Mouse (Mus musculus) lung, adult 2 months (tissue): Measurements from ENCODE around the gene Pdcd5. TPM values are rescaled to one million over a fixed set of nuclear protein-coding genes. Genes with fewer than 3 reads are reported as not detected.

Source experiments
- DNase-seq: peaks from one replicate; pipeline ENCODE4 v3.0.0; 2022
- H3K4me1 ChIP-seq: fragments of 200-500 bp; 2 replicates; pipeline ENCODE4 v1.6.1; 2011; ENCODE audit warnings: low read length; ENCODE audit not compliant: control insufficient read depth, insufficient read depth
- H3K4me3 ChIP-seq: fragments of 200-500 bp; replicated peaks from 2 replicates; pipeline ENCODE3; 2011; ENCODE audit warnings: low read depth, mild to moderate bottlenecking, control low read depth, low read length; ENCODE audit errors: extremely low read depth
- CTCF ChIP-seq: fragments of 200-500 bp; IDR thresholded peaks from 2 replicates; pipeline ENCODE4 v1.5.1; 2011; ENCODE audit warnings: mild to moderate bottlenecking, low read length, control low read depth; ENCODE audit not compliant: insufficient read depth
- POLR2A ChIP-seq: fragments of 200-500 bp; IDR thresholded peaks from 2 replicates; pipeline ENCODE4 v1.6.1; 2011; ENCODE audit warnings: low read depth, mild to moderate bottlenecking, control low read depth, low read length, borderline replicate concordance; ENCODE audit errors: extremely low read depth
- WGBS: fragments of 180-500 bp; shearing (Covaris S2); methylation state at CpG from one replicate; pipeline ENCODE4 v1.1.7; 2018; 5-methylcytosine and 5-hydroxymethylcytosine counted together
- polyA plus RNA-seq: library from polyadenylated mRNA; depleted of rRNA; stranded (reverse); fragments of >200 nt; gene quantifications from 2 replicates; pipeline ENCODE4 v1.2.3, GENCODE M21; 2012; rRNA removed

Gene Pdcd5
- 33.1 and 45.9 TPM in 2 replicates for polyA plus RNA-seq

DNA sequence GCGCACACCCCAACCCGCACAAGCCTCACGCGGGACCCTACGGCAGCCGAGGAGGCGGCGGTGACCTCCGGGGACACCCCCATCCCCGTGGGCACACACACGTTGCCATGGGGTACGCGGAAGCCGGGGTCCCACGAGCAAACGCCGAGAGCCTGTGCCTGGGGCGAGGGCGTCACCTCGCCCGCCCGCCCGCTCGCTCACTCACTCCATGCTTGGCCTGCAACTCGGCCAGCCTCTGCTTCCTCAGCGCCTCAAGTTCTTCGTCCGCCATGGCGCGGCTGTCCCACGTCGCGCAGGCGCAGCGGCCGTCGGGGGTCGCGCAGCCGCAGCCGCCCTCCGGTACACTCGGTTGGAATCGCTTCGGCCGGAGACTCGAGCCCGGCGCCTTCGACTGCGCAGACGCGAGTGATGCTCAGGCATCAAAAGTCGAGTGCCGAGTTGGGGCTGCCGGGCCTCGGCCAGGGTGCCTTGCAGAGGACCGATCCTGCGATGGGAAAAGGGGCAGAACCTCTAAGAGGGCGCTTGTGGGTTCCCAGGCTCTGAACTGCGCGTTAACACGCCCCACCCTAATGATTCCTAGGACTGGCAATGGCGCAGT lies at the start of gene Pdcd5:
TSS of gene Pdcd5 (minus strand) at position 421 of the 598 bp plus-strand sequence.
- TF ChIP-seq POLR2A (peak; percentile 50; the same call in 1 of the 2 replicates), CTCF (no peak)
- Histone ChIP-seq H3K4me1 (no peaks in the 10 kb centered on the region), H3K4me3 (peak within 1 kb of the TSS; percentile 76)
- DNase-seq, result peak; percentile 96
- under 1% methylated on average over 64 of the region's 64 CpGs for WGBS

GRCm38 (mm10) chr7:35692641-35693040 lies 45.3 kb upstream of the Pdcd5 start:
- H3K4me1 ChIP-seq, result no peaks in the 10 kb centered on the region
- no peak overlapping the region for H3K4me3 ChIP-seq
- WGBS, result 89% methylated on average over 12 of the region's 12 CpGs
- TF ChIP-seq POLR2A (no peak), CTCF (no peak)
- no peak for DNase-seq

- TF ChIP-seq POLR2A, result no peak
- no peak for TF ChIP-seq CTCF
- DNase-seq, result no peak
- no peaks in the 10 kb centered on the region for H3K4me1 ChIP-seq
- no peak overlapping the region for H3K4me3 ChIP-seq
- WGBS, result 82% methylated on average over 14 of the region's 14 CpGs
Measured at GRCm38 (mm10) chr7:35692117-35692516, 44.8 kb upstream of the Pdcd5 start.

GRCm38 (mm10) chr7:35688781-35689349 lies 41.5 kb upstream of the Pdcd5 start:
- WGBS, result 85% methylated on average over 11 of the region's 11 CpGs
- Histone ChIP-seq H3K4me3 (no peak overlapping the region), H3K4me1 (no peaks in the 10 kb centered on the region; the same call in 1 of the 2 replicates)
- DNase-seq, result no peak
- TF ChIP-seq CTCF (no peak), POLR2A (no peak)

- DNase-seq, result no peak
- 75% methylated on average over 9 of the region's 9 CpGs for WGBS
- TF ChIP-seq CTCF, result no peak
- no peak for TF ChIP-seq POLR2A
- no peaks in the 10 kb centered on the region; the same call in 1 of the 2 replicates for H3K4me1 ChIP-seq
- no peak overlapping the region for H3K4me3 ChIP-seq
Measured at GRCm38 (mm10) chr7:35688276-35688675, 41.0 kb upstream of the Pdcd5 start.

GRCm38 (mm10) chr7:35687229-35687628 lies 39.9 kb upstream of the Pdcd5 start:
- DNase-seq, result peak; percentile 7
- no peak overlapping the region for H3K4me3 ChIP-seq
- no peak for TF ChIP-seq POLR2A
- no peak for TF ChIP-seq CTCF

DNA sequence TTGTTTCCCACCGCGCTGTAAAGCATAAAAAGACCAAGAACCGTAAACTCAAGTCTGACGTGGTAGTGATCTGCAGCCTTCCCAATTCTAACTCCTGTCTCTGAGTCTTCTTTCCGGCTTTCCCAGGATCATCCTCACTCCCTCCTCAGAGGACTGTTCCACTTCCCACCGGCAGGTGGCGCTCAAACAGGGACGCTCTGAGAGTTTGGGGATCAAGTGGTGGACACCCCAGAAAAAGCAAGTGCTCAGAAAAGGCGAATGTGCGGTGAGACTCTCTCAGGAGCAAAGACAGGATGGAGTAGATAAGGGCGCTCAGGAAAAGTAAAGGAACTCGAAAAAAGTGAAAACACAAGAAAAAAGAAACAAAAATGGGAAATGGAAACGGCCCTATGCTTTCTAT lies 39.4 kb upstream of the Pdcd5 start:
- DNase-seq, result peak; percentile 63
- Histone ChIP-seq H3K4me3 (no peak overlapping the region), H3K4me1 (no peaks in the 10 kb centered on the region; the same call in 1 of the 2 replicates)
- WGBS, result 30% methylated on average over 13 of the region's 13 CpGs
- TF ChIP-seq CTCF (peak; percentile 84), POLR2A (no peak)

More at GRCm38 (mm10) chr7:35687229-35687628, 39.9 kb upstream of the Pdcd5 start:
- no peaks in the 10 kb centered on the region; the same call in 1 of the 2 replicates for H3K4me1 ChIP-seq
- 19% methylated on average over 10 of the region's 10 CpGs for WGBS

DNA sequence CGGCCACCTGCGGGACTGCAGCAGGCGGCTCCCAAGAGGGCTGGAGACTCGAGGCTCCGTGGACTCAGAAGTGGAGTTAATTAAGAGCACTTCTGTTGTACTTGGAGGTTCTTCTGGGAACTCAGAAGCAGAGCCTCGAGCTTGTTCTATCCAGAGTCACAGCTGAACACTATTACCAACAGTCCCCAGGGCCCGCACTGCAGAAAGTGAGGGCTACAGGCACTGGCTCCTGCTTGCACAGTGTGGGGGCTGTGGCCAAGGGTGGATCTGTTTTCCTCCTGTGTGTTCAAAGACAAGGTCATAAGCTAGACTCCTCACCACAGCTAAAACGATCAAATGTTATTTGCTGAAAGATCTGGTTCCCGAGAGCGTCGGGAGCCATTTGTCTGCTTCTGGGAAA lies 38.9 kb upstream of the Pdcd5 start:
- peak; percentile 16 for DNase-seq
- TF ChIP-seq CTCF, result no peak
- H3K4me3 ChIP-seq, result no peak overlapping the region
- 51% methylated on average over 11 of the region's 11 CpGs for WGBS
- H3K4me1 ChIP-seq, result no peaks in the 10 kb centered on the region; the same call in 1 of the 2 replicates

GRCm38 (mm10) chr7:35683409-35684122 lies 36.2 kb upstream of the Pdcd5 start:
- Histone ChIP-seq H3K4me3 (no peak overlapping the region), H3K4me1 (no peaks in the 10 kb centered on the region; the same call in 1 of the 2 replicates)
- no peak for DNase-seq
- WGBS, result 85% methylated on average over 6 of the region's 6 CpGs
- TF ChIP-seq CTCF (no peak), POLR2A (no peak)
